Mouse (Mus musculus) liver, embryonic 12.5 days (tissue): ENCODE results near the gene Olfr1320. TPM values are rescaled to one million over a fixed set of nuclear protein-coding genes. Genes with fewer than 3 reads are reported as not detected.
"Not testable (repeated sequence)": the region's sequence is repeated elsewhere in the genome, so short reads cannot be mapped to it uniquely, and the experiment has no call there.

Experiments
- ATAC-seq: fragments of 200-750 bp; cut with Nextera tagmentation; 2 replicates; pipeline ENCODE4 v1.8.0; 2017; ENCODE audit warnings: moderate number of reproducible peaks, mild to moderate bottlenecking, moderate library complexity
- H3K27ac ChIP-seq: fragments of 300-500 bp; sonication (generic); 2 replicates; pipeline ENCODE4 v1.5.1; 2016; ENCODE audit warnings: mild to moderate bottlenecking
- H3K27me3 ChIP-seq: fragments of 300-500 bp; sonication (generic); replicated peaks from 2 replicates; pipeline ENCODE4 v1.6.1; 2016; ENCODE audit warnings: mild to moderate bottlenecking, moderate library complexity
- H3K36me3 ChIP-seq: fragments of 300-500 bp; sonication (generic); 2 replicates; pipeline ENCODE4 v1.6.1; 2016; ENCODE audit warnings: mild to moderate bottlenecking, moderate library complexity
- H3K4me1 ChIP-seq: fragments of 300-500 bp; sonication (generic); 2 replicates; pipeline ENCODE4 v1.6.1; 2016
- H3K4me2 ChIP-seq: fragments of 300-500 bp; sonication (generic); 2 replicates; pipeline ENCODE4 v1.6.1; 2016; ENCODE audit warnings: mild to moderate bottlenecking, moderate library complexity
- H3K4me3 ChIP-seq: fragments of 300-500 bp; sonication (generic); 2 replicates; pipeline ENCODE4 v1.5.1; 2016; ENCODE audit warnings: mild to moderate bottlenecking, moderate library complexity
- H3K9ac ChIP-seq: fragments of 300-500 bp; sonication (generic); 2 replicates; pipeline ENCODE4 v1.6.1; 2016; ENCODE audit warnings: mild to moderate bottlenecking, moderate library complexity
- H3K9me3 ChIP-seq: fragments of 300-500 bp; sonication (generic); replicated peaks from 2 replicates; pipeline ENCODE4 v1.6.1; 2016; ENCODE audit warnings: mild to moderate bottlenecking, moderate library complexity
- WGBS: fragments of 180-500 bp; shearing (Covaris S2); methylation state at CpG from one replicate; pipeline ENCODE4 v1.1.7; 2016; ENCODE audit not compliant: insufficient replicate concordance; 5-methylcytosine and 5-hydroxymethylcytosine counted together
- polyA plus RNA-seq: library from polyadenylated mRNA; unstranded; fragments of >200 nt; fragmentation: Nextera tagmentation; extraction: Ambion mirVana; gene quantifications from 2 replicates; pipeline ENCODE4 v1.2.1, GENCODE M21; 2016

Olfr1320 gene
- not detected in 2 replicates for polyA plus RNA-seq

DNA sequence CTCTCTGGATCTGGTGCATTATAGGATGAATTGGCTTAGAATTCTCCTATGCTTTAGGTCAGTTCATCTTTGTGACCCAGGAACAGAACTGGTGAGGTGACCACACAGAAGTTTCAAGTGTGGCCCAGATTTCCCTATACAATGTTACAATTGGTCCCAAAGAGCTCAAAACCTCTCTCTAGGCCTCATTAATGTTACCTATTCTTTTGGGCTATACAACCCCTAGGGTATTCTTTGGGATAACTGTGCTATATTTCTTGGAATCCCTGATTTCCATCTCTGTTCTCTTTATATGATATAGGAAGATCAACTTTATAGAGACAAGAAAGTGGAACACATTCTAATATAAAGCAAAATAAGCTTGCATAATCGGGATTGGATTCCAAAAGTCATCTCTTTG, at the start of gene Olfr1320:
Olfr1320 (plus strand) TSS at position 301 of the 400 bp plus-strand sequence.
- Histone ChIP-seq H3K4me3 (no peak within 1 kb of the TSS), H3K4me2 (no peak within 1 kb of the TSS), H3K9ac (no peak within 1 kb of the TSS), H3K27ac (no peak within 1 kb of the TSS), H3K36me3 (no peaks in the 10 kb centered on the region), H3K4me1 (no peaks in the 10 kb centered on the region), H3K9me3 (no peaks in the 10 kb centered on the region), H3K27me3 (no peaks in the 10 kb centered on the region)
- 61% methylated on average over 1 of the region's 1 CpGs for WGBS
- no peak for ATAC-seq

- H3K36me3 ChIP-seq: no peaks in the 10 kb centered on the region
- no peaks in the 10 kb centered on the region for H3K27me3 ChIP-seq
- no peak overlapping the region for H3K9ac ChIP-seq
- no peaks in the 10 kb centered on the region for H3K9me3 ChIP-seq
- H3K4me2 ChIP-seq: no peak overlapping the region
- H3K27ac ChIP-seq: no peak overlapping the region
- H3K4me1 ChIP-seq: no peaks in the 10 kb centered on the region
- H3K4me3 ChIP-seq: no peak overlapping the region
- no peak for ATAC-seq
Observed at GRCm38 (mm10) chrX:49627566-49627965, 44.6 kb upstream of the Olfr1320 start.

- H3K9me3 ChIP-seq: no peaks in the 10 kb centered on the region
- no peak overlapping the region for H3K27ac ChIP-seq
Observed at GRCm38 (mm10) chrX:49631195-49631594, 40.9 kb upstream of the Olfr1320 start.

GRCm38 (mm10) chrX:49660781-49661180, 11.4 kb upstream of the Olfr1320 start:
- not testable (repeated sequence) for H3K9ac ChIP-seq, H3K9me3 ChIP-seq, ATAC-seq, H3K4me3 ChIP-seq, H3K27ac ChIP-seq, H3K36me3 ChIP-seq, H3K27me3 ChIP-seq, H3K4me1 ChIP-seq, H3K4me2 ChIP-seq
- 82% methylated on average over 25 of the region's 29 CpGs for WGBS

More at GRCm38 (mm10) chrX:49631195-49631594, 40.9 kb upstream of the Olfr1320 start:
- Histone ChIP-seq H3K36me3 (no peaks in the 10 kb centered on the region), H3K9ac (no peak overlapping the region), H3K4me1 (no peaks in the 10 kb centered on the region), H3K27me3 (no peaks in the 10 kb centered on the region), H3K4me2 (no peak overlapping the region), H3K4me3 (no peak overlapping the region)
- WGBS: 50% methylated on average over 2 of the region's 2 CpGs
- no peak for ATAC-seq

Other genes starting within 250 kb of the Olfr1320 start
- gene Arhgap36, start 208.4 kb upstream of the Olfr1320 start, polyA plus RNA-seq: 8.8 and 9.4 TPM in 2 replicates
- gene Olfr1321, start 62.7 kb downstream of the Olfr1320 start, polyA plus RNA-seq: not detected in 2 replicates
- 54.9 and 57.5 TPM in 2 replicates for gene Igsf1, start 125.4 kb downstream of the Olfr1320 start, polyA plus RNA-seq
- not detected in 2 replicates for gene Olfr1322, start 219.2 kb downstream of the Olfr1320 start, polyA plus RNA-seq